Mouse (Mus musculus) kidney, postnatal 25 days (tissue): Measurements from ENCODE around the gene Jpt2.
"Not testable (repeated sequence)": the region's sequence is repeated elsewhere in the genome, so short reads cannot be mapped to it uniquely, and the experiment has no call there.

ENCODE experiments used
- DNase-seq, 2 experiments: peaks; one replicate each; pipeline ENCODE4 v3.0.0; 2021; ENCODE audit warnings: mixed read lengths in 2 of 2

Jpt2 gene

GRCm38 (mm10) chr17:24960135-24960851 lies at the start of gene Jpt2:
TSS of gene Jpt2 (minus strand) at chr17:24960689.
- DNase-seq: peak; percentile 99 to 100

- DNase-seq: no peak
These were observed 47.0 kb upstream of the Jpt2 start for GRCm38 (mm10) chr17:25007480-25007879.

GRCm38 (mm10) chr17:25005102-25005501 lies 44.6 kb upstream of the Jpt2 start:
- DNase-seq: peak in 1 of 2 experiments; percentile 2

- no peak for DNase-seq
These were observed 34.2 kb upstream of the Jpt2 start for GRCm38 (mm10) chr17:24994721-24995120.

- no peak for DNase-seq
These were observed 26.7 kb upstream of the Jpt2 start for GRCm38 (mm10) chr17:24987221-24987620.

- no peak for DNase-seq
These were observed 595 bp upstream of the Jpt2 start for GRCm38 (mm10) chr17:24960852-24961715.

GRCm38 (mm10) chr17:24959371-24959770 lies 1.1 kb downstream of the Jpt2 start:
- no peak for DNase-seq

GRCm38 (mm10) chr17:24953291-24953690 lies 7.2 kb downstream of the Jpt2 start:
- DNase-seq: peak; percentile 84 to 85

GRCm38 (mm10) chr17:24950671-24951070 lies 9.8 kb downstream of the Jpt2 start:
- DNase-seq: no peak

- no peak for DNase-seq
These were observed 12.3 kb downstream of the Jpt2 start for GRCm38 (mm10) chr17:24948204-24948603.

- DNase-seq: not testable (repeated sequence)
These were observed 16.9 kb downstream of the Jpt2 start for GRCm38 (mm10) chr17:24943589-24943988.

- no peak for DNase-seq
These were observed 17.5 kb downstream of the Jpt2 start for GRCm38 (mm10) chr17:24943036-24943435.

- DNase-seq: peak; percentile 57 to 62
These were observed 18.0 kb downstream of the Jpt2 start for GRCm38 (mm10) chr17:24942453-24942852.

- DNase-seq: no peak
These were observed 23.2 kb downstream of the Jpt2 start for GRCm38 (mm10) chr17:24937266-24937665.

- DNase-seq: peak; percentile 95 to 96
These were observed 23.9 kb downstream of the Jpt2 start, which contains the start of gene Mapk8ip3 for GRCm38 (mm10) chr17:24936259-24937237. TSS of gene Mapk8ip3 (minus strand) at chr17:24936977.

- DNase-seq: no peak
These were observed 24.8 kb downstream of the Jpt2 start for GRCm38 (mm10) chr17:24935666-24936065.

- no peak for DNase-seq
These were observed 25.6 kb downstream of the Jpt2 start for GRCm38 (mm10) chr17:24934926-24935325.

- DNase-seq: no peak
These were observed 27.3 kb downstream of the Jpt2 start for GRCm38 (mm10) chr17:24933163-24933562.

- DNase-seq: peak in 1 of 2 experiments; percentile 28
These were observed 28.1 kb downstream of the Jpt2 start for GRCm38 (mm10) chr17:24932431-24932830.

- DNase-seq: no peak
These were observed 31.0 kb downstream of the Jpt2 start for GRCm38 (mm10) chr17:24929506-24929905.

- DNase-seq: no peak
These were observed 37.2 kb downstream of the Jpt2 start for GRCm38 (mm10) chr17:24923246-24923645.

GRCm38 (mm10) chr17:24913984-24914383 lies 46.5 kb downstream of the Jpt2 start:
- DNase-seq: no peak

GRCm38 (mm10) chr17:24907591-24907990 lies 52.9 kb downstream of the Jpt2 start:
- DNase-seq: no peak
